Mouse (Mus musculus) MEL (cell line): ENCODE measurements around the gene Dis3l2. TPM values are rescaled to one million over a fixed set of nuclear protein-coding genes. Genes with fewer than 3 reads are reported as not detected.

Source experiments
- DNase-seq: peaks from one replicate; pipeline ENCODE4 v3.0.0; 2011; ENCODE audit warnings: low read depth, low spot score
- H3K27ac ChIP-seq: 2 replicates; pipeline ENCODE4 v1.5.1; 2012; ENCODE audit warnings: low read depth, mild to moderate bottlenecking, control low read depth, low read length, moderate library complexity; ENCODE audit not compliant: control insufficient read depth
- H3K27me3 ChIP-seq, 2 experiments: fragments of 150-350 bp in 1 of 2; sonication (generic) in 1 of 2; 2 replicates each; pipeline ENCODE4 v1.6.1; 2012; ENCODE audit warnings: low read length in 2 of 2, mild to moderate bottlenecking in 2 of 2, improper control_type of control experiment in 1 of 2, moderate library complexity in 1 of 2; ENCODE audit not compliant: insufficient read depth in 2 of 2, control insufficient read depth in 1 of 2
- H3K36me3 ChIP-seq, 2 experiments: 2 replicates each; pipeline ENCODE4 v1.6.1; 2012 to 2014; ENCODE audit warnings: low read length in 2 of 2, improper control_type of control experiment in 1 of 2, inconsistent platforms in 1 of 2, mild to moderate bottlenecking in 1 of 2; ENCODE audit not compliant: insufficient read depth in 2 of 2, control insufficient read depth in 1 of 2
- H3K4me1 ChIP-seq, 2 experiments: fragments of 150-350 bp in 1 of 2; sonication (generic) in 1 of 2; 2 replicates each; pipeline ENCODE4 v1.6.1; 2012; ENCODE audit warnings: low read length in 2 of 2, improper control_type of control experiment in 1 of 2, mild to moderate bottlenecking in 1 of 2; ENCODE audit not compliant: insufficient read depth in 2 of 2, control insufficient read depth in 1 of 2
- H3K4me3 ChIP-seq, 2 experiments: fragments of 150-350 bp in 1 of 2; sonication (generic) in 1 of 2; 2 replicates each; pipeline ENCODE4 v1.5.1; 2012; ENCODE audit warnings: low read depth in 2 of 2, low read length in 2 of 2, mild to moderate bottlenecking in 2 of 2, moderate library complexity in 2 of 2, control low read depth in 1 of 2, improper control_type of control experiment in 1 of 2; ENCODE audit not compliant: control insufficient read depth in 1 of 2, insufficient read depth in 1 of 2
- H3K79me2 ChIP-seq: 2 replicates; pipeline ENCODE4 v1.6.1; 2012; ENCODE audit warnings: mild to moderate bottlenecking, low read length, moderate library complexity; ENCODE audit not compliant: control insufficient read depth, poor library complexity, insufficient read depth
- H3K9ac ChIP-seq: 2 replicates; pipeline ENCODE4 v1.6.1; 2012; ENCODE audit warnings: low read depth, mild to moderate bottlenecking, control low read depth, low read length, moderate library complexity; ENCODE audit not compliant: control insufficient read depth, poor library complexity, severe bottlenecking
- H3K9me3 ChIP-seq: fragments of 150-350 bp; sonication (generic); replicated peaks from 2 replicates; pipeline ENCODE4 v1.6.1; 2012; ENCODE audit warnings: mild to moderate bottlenecking, low read length, improper control_type of control experiment, moderate library complexity; ENCODE audit not compliant: insufficient read depth
- CTCF ChIP-seq, 3 experiments: IDR thresholded peaks in 2 of 3; conservative IDR thresholded peaks in 1 of 3; 2 replicates each; pipeline ENCODE4 v1.5.1; 2011 to 2012; ENCODE audit warnings: low read length in 3 of 3, low read depth in 2 of 3, mild to moderate bottlenecking in 2 of 3, improper control_type of control experiment in 1 of 3, inconsistent platforms in 1 of 3, mixed read lengths in 1 of 3, moderate library complexity in 1 of 3; ENCODE audit not compliant: control insufficient read depth in 1 of 3, insufficient read depth in 1 of 3, poor library complexity in 1 of 3, severe bottlenecking in 1 of 3
- ELF1 ChIP-seq: IDR thresholded peaks from 2 replicates; pipeline ENCODE4 v1.6.1; 2014; ENCODE audit warnings: low read depth, mild to moderate bottlenecking, inconsistent platforms, low read length, improper control_type of control experiment, moderate library complexity
- EP300 ChIP-seq, 2 experiments: IDR thresholded peaks; 2 replicates each; pipeline ENCODE4 v1.6.1; 2011; ENCODE audit warnings: improper control_type of control experiment in 2 of 2, low read length in 2 of 2, low read depth in 1 of 2, mild to moderate bottlenecking in 1 of 2
- GATA1 ChIP-seq: IDR thresholded peaks from 2 replicates; pipeline ENCODE4 v1.6.1; 2011; ENCODE audit warnings: low read depth, low read length, improper control_type of control experiment
- MAFK ChIP-seq: IDR thresholded peaks from 2 replicates; pipeline ENCODE4 v1.6.1; 2011; ENCODE audit warnings: low read depth, mild to moderate bottlenecking, low read length, improper control_type of control experiment, borderline replicate concordance
- MXI1 ChIP-seq: IDR thresholded peaks from 2 replicates; pipeline ENCODE4 v1.6.1; 2011; ENCODE audit warnings: mild to moderate bottlenecking, low read depth, low read length, improper control_type of control experiment
- MYB ChIP-seq: IDR thresholded peaks from 2 replicates; pipeline ENCODE4 v1.6.1; 2011; ENCODE audit warnings: mild to moderate bottlenecking, low read depth, low read length, improper control_type of control experiment
- NELFE ChIP-seq: IDR thresholded peaks from 2 replicates; pipeline ENCODE4 v1.6.1; 2011; ENCODE audit warnings: low read depth, low read length, improper control_type of control experiment
- POLR2AphosphoS2 ChIP-seq: IDR thresholded peaks from 2 replicates; pipeline ENCODE4 v1.6.1; 2011; ENCODE audit warnings: low read length, improper control_type of control experiment
- POLR2AphosphoS5 ChIP-seq: IDR thresholded peaks from 2 replicates; pipeline ENCODE4 v1.6.1; 2012; ENCODE audit warnings: low read depth, borderline replicate concordance, mild to moderate bottlenecking, inconsistent platforms, low read length, moderate library complexity, mixed read lengths
- RAD21 ChIP-seq: IDR thresholded peaks from 2 replicates; pipeline ENCODE4 v1.6.1; 2011; ENCODE audit warnings: mild to moderate bottlenecking, low read depth, low read length, improper control_type of control experiment
- SMC3 ChIP-seq: IDR thresholded peaks from 2 replicates; pipeline ENCODE4 v1.6.1; 2011; ENCODE audit warnings: low read depth, low read length, improper control_type of control experiment
- TAL1 ChIP-seq: IDR thresholded peaks from 2 replicates; pipeline ENCODE4 v1.6.1; 2012; ENCODE audit warnings: mild to moderate bottlenecking, inconsistent platforms, low read length, moderate library complexity, mixed read lengths
- TBP ChIP-seq: IDR thresholded peaks from 2 replicates; pipeline ENCODE4 v1.8.0; 2011; ENCODE audit warnings: low read depth, low read length, improper control_type of control experiment
- TCF12 ChIP-seq: IDR thresholded peaks from 2 replicates; pipeline ENCODE4 v1.6.1; 2014; ENCODE audit warnings: low read depth, mild to moderate bottlenecking, inconsistent platforms, low read length, improper control_type of control experiment, moderate library complexity
- ZC3H11A ChIP-seq: IDR thresholded peaks from 2 replicates; pipeline ENCODE4 v1.6.1; 2012; ENCODE audit warnings: low read depth, mild to moderate bottlenecking, inconsistent platforms, low read length, improper control_type of control experiment
- ZKSCAN1 ChIP-seq: IDR thresholded peaks from 2 replicates; pipeline ENCODE4 v1.6.1; 2012; ENCODE audit warnings: low read depth, mild to moderate bottlenecking, inconsistent platforms, low read length, improper control_type of control experiment, moderate library complexity
- ZMIZ1 ChIP-seq: IDR thresholded peaks from 2 replicates; pipeline ENCODE4 v1.6.1; 2012; ENCODE audit warnings: low read depth, mild to moderate bottlenecking, inconsistent platforms, low read length, improper control_type of control experiment, moderate library complexity
- ZNF384 ChIP-seq: IDR thresholded peaks from 2 replicates; pipeline ENCODE4 v1.6.1; 2012; ENCODE audit warnings: low read depth, mild to moderate bottlenecking, inconsistent platforms, low read length, improper control_type of control experiment
- polyA plus RNA-seq, 2 experiments: library from polyadenylated mRNA; stranded (reverse) in 1 of 2; unstranded in 1 of 2; fragments of >175 nt in 1 of 2; fragments of >200 nt in 1 of 2; gene quantifications; 2 replicates each; pipeline versions ENCODE4 v1.2.1 to v1.2.4; 2012; ENCODE audit warnings: low replicate concordance in 2 of 2, low read depth in 1 of 2; ENCODE audit not compliant: insufficient read length in 2 of 2, insufficient read depth in 1 of 2, missing spikeins in 1 of 2
- total RNA-seq: library from RNA; depleted of rRNA; stranded (reverse); fragments of 300-350 nt; gene quantifications from 2 replicates; pipeline ENCODE4 v1.2.3, GENCODE M21; 2012

Gene Dis3l2
- total and polyA plus RNA-seq, 3 experiments = 16.9 to 17.3 TPM; not detected in 1

- Histone ChIP-seq H3K79me2 (no peaks in the 10 kb centered on the region; the same call in 1 of the 2 replicates), H3K4me1 (no peaks in the 10 kb centered on the region), H3K9ac (no peak overlapping the region), H3K27me3 (no peaks in the 10 kb centered on the region), H3K27ac (no peak overlapping the region), H3K4me3 (no peak overlapping the region), H3K36me3 (peaks cover 0 to 13% of the 10 kb centered on the region in 2 experiments; a peak in 2 of 4 replicates), H3K9me3 (no peaks in the 10 kb centered on the region)
- DNase-seq = no peak
- no peak for TF ChIP-seq MXI1
- no peak for TF ChIP-seq ZKSCAN1
- no peak for TF ChIP-seq TAL1
- no peak for TF ChIP-seq RAD21
- TF ChIP-seq MAFK = no peak
- no peak for TF ChIP-seq ZC3H11A
- TF ChIP-seq TBP = no peak
- TF ChIP-seq ELF1 = no peak
- TF ChIP-seq POLR2AphosphoS5 = no peak
- no peak for TF ChIP-seq ZNF384
- TF ChIP-seq POLR2AphosphoS2 = no peak
- TF ChIP-seq MYB = no peak
- TF ChIP-seq EP300 (IDR thresholded peaks at IDR 0.05; ENCODE audit: low read depth in 1 of 2, low read length in 2 of 2) = no peak
- no peak for TF ChIP-seq ZMIZ1
- TF ChIP-seq NELFE = no peak
- TF ChIP-seq CTCF (IDR thresholded peaks at IDR 0.05 in 2 of 3, conservative IDR thresholded peaks at IDR 0.05 in 1 of 3; ENCODE audit: control insufficient read depth in 1 of 3, insufficient read depth in 1 of 3, low read depth in 2 of 3, low read length in 3 of 3, poor library complexity in 1 of 3, severe bottlenecking in 1 of 3) = no peak
- no peak for TF ChIP-seq GATA1
Measured at GRCm38 (mm10) chr1:86887060-86887459, 183.5 kb downstream of the Dis3l2 start.

- Histone ChIP-seq H3K4me1 (peaks cover 4 to 10% of the 10 kb centered on the region in 2 experiments), H3K9me3 (no peaks in the 10 kb centered on the region), H3K4me3 (no peak overlapping the region), H3K79me2 (no peaks in the 10 kb centered on the region), H3K9ac (no peak overlapping the region), H3K27me3 (no peaks in the 10 kb centered on the region), H3K36me3 (peaks cover 0 to 14% of the 10 kb centered on the region in 2 experiments; a peak in 2 of 4 replicates), H3K27ac (no peak overlapping the region)
- DNase-seq = no peak
- TF ChIP-seq TBP (no peak), MXI1 (no peak), TCF12 (no peak), SMC3 (no peak)
Measured at GRCm38 (mm10) chr1:86912481-86912880, 208.9 kb downstream of the Dis3l2 start.
